Mouse (Mus musculus): ENCODE measurements around the gene Dgki.

DNA sequence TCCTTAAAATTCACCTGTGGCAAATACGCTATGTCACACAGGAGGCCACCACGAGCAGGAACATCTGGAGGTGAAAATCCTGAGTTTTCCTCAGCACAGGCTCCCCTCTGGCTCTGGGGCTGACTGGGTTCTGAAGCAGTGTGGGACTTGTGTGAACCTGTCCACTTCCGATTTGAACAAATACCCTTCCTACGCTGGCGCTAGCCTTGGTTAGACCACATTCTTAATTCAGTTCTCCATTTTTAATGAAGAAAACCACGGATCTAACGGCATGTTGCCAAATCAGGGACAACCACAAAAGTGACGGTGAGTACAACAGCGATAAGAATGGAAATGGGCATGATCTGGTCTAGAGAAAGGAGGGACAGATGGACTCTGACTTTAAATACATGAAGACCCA lies 15.1 kb downstream of the Dgki start:
- TF ChIP-seq POLR2A (IDR thresholded peaks at IDR 0.05; ENCODE audit: insufficient read depth, low read depth, low read length) (no peak), CTCF (IDR thresholded peaks at IDR 0.05; ENCODE audit: insufficient read depth, low read depth, low read length) (no peak)
